Mouse (Mus musculus) CD8-positive naive resting alpha-beta T cell, adult 57 days (primary cell): ENCODE measurements around the gene Cdh6. TPM values are rescaled to one million over a fixed set of nuclear protein-coding genes. Genes with fewer than 3 reads are reported as not detected.

Experiments used
- total RNA-seq: library from RNA; stranded (reverse); gene quantifications from one replicate; pipeline ENCODE4 v1.2.4, GENCODE M21; 2023

The Cdh6 gene
- not detected for total RNA-seq

DNA sequence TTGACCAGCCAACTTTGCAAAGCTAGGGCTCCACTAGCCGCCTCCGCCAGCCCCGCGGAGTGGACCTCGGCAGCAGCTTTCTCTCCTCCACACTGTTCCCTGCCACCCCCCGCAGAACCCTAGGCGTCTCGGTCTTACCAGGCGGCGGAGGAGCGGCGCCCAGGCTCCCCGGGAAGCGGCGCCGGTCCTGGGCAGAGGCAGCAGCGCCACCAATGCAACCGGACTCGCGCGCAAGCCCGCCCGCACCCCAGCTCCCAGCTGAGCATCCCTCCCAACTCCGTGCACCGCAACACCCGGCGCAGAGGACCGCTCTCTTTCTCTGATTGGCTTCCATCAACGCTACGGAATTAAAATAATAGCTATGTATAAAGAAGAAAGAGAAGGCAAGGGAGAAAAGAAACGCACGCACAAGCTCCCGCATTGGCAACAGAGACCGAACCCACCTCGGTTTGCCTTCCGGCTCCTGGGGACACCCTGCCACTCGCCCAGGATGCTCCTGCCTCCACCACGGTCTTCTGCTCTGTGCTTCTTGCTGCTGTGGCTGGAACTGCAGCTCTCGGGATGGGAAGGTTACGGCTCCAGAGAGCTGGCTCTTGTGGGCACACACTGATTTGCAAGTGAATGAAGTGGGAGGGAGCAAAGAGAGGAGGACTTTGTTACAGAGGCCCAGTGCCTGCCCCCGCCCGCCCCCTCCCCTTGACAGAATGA, at the start of gene Cdh6:
Gene Cdh6, minus strand, starts transcription at position 605 of the 708 bp plus-strand sequence.

